Mouse (Mus musculus) CD4-positive, CD25-positive, alpha-beta regulatory T cell, adult 9 weeks (primary cell): ENCODE data around the gene Wnt5b. TPM values are rescaled to one million over a fixed set of nuclear protein-coding genes. Genes with fewer than 3 reads are reported as not detected.

Experiments
- polyA plus RNA-seq: library from polyadenylated mRNA; unstranded; fragments of 100-300 nt; shearing (Covaris generic); gene quantifications from one replicate; pipeline ENCODE4 v1.2.1, GENCODE M21; 2017

The Wnt5b gene
- not detected for polyA plus RNA-seq

GRCm38 (mm10) chr6:119543803-119544517 lies at the start of gene Wnt5b:
Gene Wnt5b, minus strand, starts transcription at chr6:119544347.

GRCm38 (mm10) chr6:119479343-119479875 lies 64.7 kb downstream of the Wnt5b start, which contains the start of gene Fbxl14:
Gene Fbxl14, plus strand, starts transcription at chr6:119479668.

GRCm38 (mm10) chr6:119417354-119417753 lies 126.8 kb downstream of the Wnt5b start, which contains the start of gene Adipor2:
Gene Adipor2, minus strand, starts transcription at chr6:119417704.

Other genes with a start within 250 kb of the Wnt5b start
- 0.61 TPM for gene Lrtm2, start 213.6 kb downstream of the Wnt5b start, polyA plus RNA-seq
- 4.8 TPM for gene Adipor2, start 126.6 kb downstream of the Wnt5b start, polyA plus RNA-seq
- 8.0 TPM for gene Fbxl14, start 64.7 kb downstream of the Wnt5b start, polyA plus RNA-seq